Mouse (Mus musculus) central nervous system, embryonic 18 days (tissue): Measurements from ENCODE around the gene Ddc. TPM values are rescaled to one million over a fixed set of nuclear protein-coding genes. Genes with fewer than 3 reads are reported as not detected.

Source experiments
- polyA plus RNA-seq: library from polyadenylated mRNA; depleted of rRNA; stranded (reverse); fragments of >200 nt; gene quantifications from 2 replicates; pipeline ENCODE4 v1.2.3, GENCODE M21; 2012; rRNA removed

Gene Ddc
- 12.0 and 12.8 TPM in 2 replicates for polyA plus RNA-seq

DNA sequence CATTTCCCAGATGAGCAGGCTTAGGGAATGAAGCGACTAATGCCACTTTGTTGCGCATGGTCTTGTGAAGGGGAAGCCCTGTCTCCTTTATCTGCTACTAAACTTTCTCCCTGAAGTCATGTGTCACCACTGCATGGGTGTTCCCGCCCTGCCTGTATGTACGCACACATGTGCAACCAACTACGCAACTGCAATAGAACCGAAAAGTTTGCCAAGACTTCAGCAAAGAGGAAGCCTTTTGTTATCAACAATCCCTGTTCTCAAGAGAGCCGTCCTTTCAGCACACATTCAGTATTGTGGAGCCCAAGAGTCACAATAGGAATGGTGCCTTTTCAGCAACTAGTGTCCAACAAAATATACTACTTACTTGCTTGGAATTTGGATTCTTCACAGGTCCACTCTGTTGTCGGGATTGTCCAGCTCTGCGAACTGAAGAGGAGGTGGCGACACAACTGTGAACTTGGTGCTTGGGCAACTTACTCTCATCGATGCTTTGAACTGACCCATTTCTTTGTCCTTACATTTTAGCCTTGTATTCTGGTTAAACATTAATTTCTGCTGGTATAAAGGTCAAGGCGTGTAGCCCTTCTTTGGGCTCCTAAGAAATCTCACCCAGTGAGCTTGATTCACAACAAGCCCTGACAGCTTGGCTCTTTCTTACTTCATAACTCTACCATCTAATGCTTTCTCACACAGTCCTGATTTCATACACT is at the start of gene Ddc:
TSS of gene Ddc (minus strand) at position 500 of the 713 bp plus-strand sequence.

DNA sequence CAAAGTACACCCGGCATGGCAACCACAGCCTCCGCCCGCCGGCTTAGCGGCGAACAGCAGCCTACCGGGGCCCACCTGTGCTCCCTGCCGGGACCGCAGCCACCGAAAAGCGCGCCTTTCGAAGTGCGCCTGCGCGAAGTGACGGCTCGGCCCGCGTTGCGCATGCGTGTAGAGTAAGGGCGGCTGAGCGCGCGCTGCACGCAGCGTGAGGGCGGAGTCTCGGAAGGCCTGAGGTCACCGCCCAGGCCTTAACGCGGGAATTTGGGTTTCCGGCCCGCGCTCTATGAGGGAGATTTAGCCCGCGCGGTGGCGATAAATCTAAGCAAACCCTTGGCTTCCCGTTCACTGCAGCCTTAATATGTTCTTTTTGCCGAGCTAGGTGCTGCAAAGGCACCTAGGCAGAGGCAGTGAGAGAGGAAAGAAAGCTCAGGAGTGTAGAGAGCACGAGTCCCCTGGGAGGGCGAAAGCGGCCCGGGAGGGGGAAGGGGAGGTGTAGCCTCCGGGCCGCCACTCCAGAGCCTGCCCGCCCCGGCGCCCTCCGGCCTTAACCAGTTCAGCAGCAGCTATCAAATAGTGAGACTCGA is 89.0 kb downstream of the Ddc start, which contains the start of gene Fignl1:
TSS of gene Fignl1 (minus strand) at position 143 of the 584 bp plus-strand sequence.

Other genes starting within 250 kb of the Ddc start
- gene Ikzf1, start 213.1 kb downstream of the Ddc start, polyA plus RNA-seq, result 5.1 and 7.8 TPM in 2 replicates
- 5.3 and 5.6 TPM in 2 replicates for gene Fignl1, start 89.2 kb downstream of the Ddc start, polyA plus RNA-seq
- gene Grb10, start 140.5 kb upstream of the Ddc start, polyA plus RNA-seq, result 58.9 and 82.1 TPM in 2 replicates